9 mouse cellular contexts compared by ENCODE assay signal in the genomic region with DNA sequence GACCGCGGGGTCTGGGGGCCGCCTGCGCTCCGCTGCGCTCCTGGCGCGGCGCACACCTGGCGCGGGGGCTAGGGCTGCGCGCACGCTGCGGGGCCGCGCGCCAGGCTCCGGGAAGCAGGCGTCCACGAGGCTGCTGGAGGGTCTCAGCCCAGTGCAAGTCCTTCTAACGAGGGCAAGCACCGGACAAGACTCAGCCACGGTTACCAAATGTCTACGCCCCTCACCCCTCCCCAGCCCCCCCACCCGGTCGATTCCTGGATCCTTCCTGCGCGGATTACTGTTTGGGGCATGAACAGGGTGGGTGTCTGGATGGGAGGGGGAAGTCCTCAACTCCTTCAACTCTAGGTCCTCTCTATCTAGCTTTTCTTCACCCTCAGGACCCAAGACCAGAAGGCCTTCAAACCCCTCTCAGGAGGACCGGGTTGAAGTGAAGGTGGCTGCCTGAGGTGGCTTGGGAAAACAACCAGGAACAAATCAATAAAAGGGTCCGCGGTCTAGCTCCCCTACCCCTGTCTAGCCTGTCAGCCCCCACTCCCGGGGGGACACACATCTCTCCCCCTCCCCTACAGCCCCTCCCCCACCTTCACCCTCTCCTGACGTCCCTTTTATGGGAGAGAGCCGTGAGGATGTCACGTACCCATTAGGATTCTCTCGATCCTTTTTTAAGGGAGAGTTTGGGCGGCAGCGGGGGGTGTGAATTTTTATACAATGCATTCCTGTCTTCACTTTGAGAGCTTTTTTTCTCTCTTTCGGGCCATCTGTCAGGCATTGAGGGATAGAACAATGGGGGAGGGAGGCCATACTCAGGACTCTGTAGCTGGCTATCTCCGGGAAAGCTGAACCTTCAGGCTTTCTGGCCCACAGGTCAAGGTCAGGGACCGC. TPM values are rescaled to one million over a fixed set of nuclear protein-coding genes. Genes with fewer than 3 reads are reported as not detected.
A peak's percentile ranks its signal among the peaks of the same experiment; 100 is the strongest.
DNase-seq lines count a peak whose midpoint lies in the region; ATAC-seq and TF ChIP-seq lines count a peak whose summit lies in the region.
"Had no signal": no experiment of that assay in that cellular context is flagged by ENCODE, and none has a peak within 500 bp of the region (broad histone marks: within the 10 kb centered on the region; RNA-seq: fewer than 3 reads in every experiment).

Gene Prmt8, minus strand, starts transcription at position 198 of the 882 bp plus-strand sequence.

- peaks cover 58% of the 10 kb centered on the region for H3K27me3 ChIP-seq in heart, embryonic 16.5 days (ENCODE audit: control insufficient read depth, insufficient read depth, low read length)
- H3K27me3 ChIP-seq in hindbrain, embryonic 16.5 days (replicated peaks; ENCODE audit: control insufficient read depth, insufficient read depth, low read length) = no peaks in the 10 kb centered on the region
- peaks cover 12% of the 10 kb centered on the region for H3K27me3 ChIP-seq in stomach, postnatal 0 days (ENCODE audit: control insufficient read depth, insufficient read depth, low read length)

- H3K4me2 ChIP-seq in heart, embryonic 16.5 days (ENCODE audit: low read depth, low read length) = peak within 1 kb of the TSS; percentile 86
- H3K4me2 ChIP-seq in hindbrain, embryonic 16.5 days (ENCODE audit: low read length) = peak within 1 kb of the TSS; percentile 78
- H3K4me2 ChIP-seq in stomach, postnatal 0 days (replicated peaks; ENCODE audit: low read depth) = peak within 1 kb of the TSS; percentile 35

- TF ChIP-seq EP300 in stomach, postnatal 0 days (optimal IDR thresholded peaks at IDR 0.05) = no peak

- no peak for TF ChIP-seq CTCF in cortical plate, adult 2 months (IDR thresholded peaks at IDR 0.05; ENCODE audit: extremely low read depth, insufficient read depth, low read length)
- TF ChIP-seq CTCF in stomach, postnatal 0 days (IDR thresholded peaks at IDR 0.05; ENCODE audit: low read depth) = no peak

- intact Hi-C loops in heart, postnatal 36 days (cut with DNase I) = no loop called here

- ATAC-seq in heart, embryonic 16.5 days (replicated peaks; ENCODE audit: extremely low read depth, insufficient read depth, low FRiP score) = no peak
- ATAC-seq in hindbrain, embryonic 16.5 days = peak; percentile 58
- ATAC-seq in stomach, postnatal 0 days (ENCODE audit: low FRiP score, low TSS enrichment) = no peak
- no peak for ATAC-seq in CD4-positive, CD25-positive, alpha-beta regulatory T cell, adult 4 months

- TF ChIP-seq POLR2A in cortical plate, adult 2 months (IDR thresholded peaks at IDR 0.05; ENCODE audit: extremely low read depth, insufficient read depth, low read length) = no peak

- 1% methylated on average over 40 of the region's 42 CpGs for WGBS in heart, embryonic 16.5 days
- WGBS in hindbrain, embryonic 16.5 days = under 1% methylated on average over 27 of the region's 42 CpGs
- under 1% methylated on average over 38 of the region's 42 CpGs for WGBS in stomach, postnatal 0 days

- peak within 1 kb of the TSS; percentile 50 for H3K4me3 ChIP-seq in heart, embryonic 16.5 days (ENCODE audit: low read length)
- H3K4me3 ChIP-seq in cortical plate, adult 2 months (ENCODE audit: insufficient read depth, low read length) = peak within 1 kb of the TSS; percentile 92
- peak within 1 kb of the TSS; percentile 61 for H3K4me3 ChIP-seq in hindbrain, embryonic 16.5 days (ENCODE audit: low read length)
- peak within 1 kb of the TSS; percentile 20 for H3K4me3 ChIP-seq in stomach, postnatal 0 days (ENCODE audit: low read depth, low read length)

- H3K36me3 ChIP-seq in heart, embryonic 16.5 days (ENCODE audit: control insufficient read depth, insufficient read depth) = no peaks in the 10 kb centered on the region
- no peaks in the 10 kb centered on the region for H3K36me3 ChIP-seq in hindbrain, embryonic 16.5 days (ENCODE audit: control insufficient read depth, insufficient read depth, low read length)
- H3K36me3 ChIP-seq in stomach, postnatal 0 days (ENCODE audit: control insufficient read depth, insufficient read depth, low read length) = no peaks in the 10 kb centered on the region

- no peaks in the 10 kb centered on the region for H3K9me3 ChIP-seq in heart, embryonic 16.5 days (replicated peaks; ENCODE audit: control insufficient read depth, low read length)
- H3K9me3 ChIP-seq in hindbrain, embryonic 16.5 days (ENCODE audit: control insufficient read depth, low read length) = no peaks in the 10 kb centered on the region
- no peaks in the 10 kb centered on the region for H3K9me3 ChIP-seq in stomach, postnatal 0 days (ENCODE audit: control insufficient read depth, low read length)

- no peak within 1 kb of the TSS for H3K27ac ChIP-seq in heart, embryonic 16.5 days (ENCODE audit: low read length)
- H3K27ac ChIP-seq in cortical plate, adult 2 months (ENCODE audit: insufficient read depth, low read length) = peak within 1 kb of the TSS; percentile 98
- peak within 1 kb of the TSS; percentile 76 for H3K27ac ChIP-seq in hindbrain, embryonic 16.5 days (ENCODE audit: low read depth, low read length)
- no peak within 1 kb of the TSS for H3K27ac ChIP-seq in stomach, postnatal 0 days (replicated peaks)

- H3K9ac ChIP-seq in heart, embryonic 16.5 days (ENCODE audit: low read length) = no peak within 1 kb of the TSS
- peak within 1 kb of the TSS; percentile 58 for H3K9ac ChIP-seq in hindbrain, embryonic 16.5 days (ENCODE audit: low read depth, low read length)
- H3K9ac ChIP-seq in stomach, postnatal 0 days (ENCODE audit: low read length) = no peak within 1 kb of the TSS

- peaks cover 17% of the 10 kb centered on the region for H3K4me1 ChIP-seq in heart, embryonic 16.5 days (ENCODE audit: control insufficient read depth, insufficient read depth, low read length)
- peaks cover 10% of the 10 kb centered on the region for H3K4me1 ChIP-seq in cortical plate, adult 2 months (ENCODE audit: control insufficient read depth, insufficient read depth, low read length)
- peaks cover 35% of the 10 kb centered on the region for H3K4me1 ChIP-seq in hindbrain, embryonic 16.5 days (ENCODE audit: control insufficient read depth, insufficient read depth, low read depth, low read length)
- no peaks in the 10 kb centered on the region for H3K4me1 ChIP-seq in stomach, postnatal 0 days (replicated peaks; ENCODE audit: control insufficient read depth, insufficient read depth)

- DNase-seq in heart, postnatal 36 days = no peak
- peak; percentile 64 for DNase-seq in mesoderm, embryonic 11.5 days (ENCODE audit: low read depth, low spot score)
- no peak for DNase-seq in stomach, postnatal 0 days (ENCODE audit: low spot score)
- DNase-seq in Muller cell, postnatal 12 days (ENCODE audit: inconsistent ontology term) = no peak

RNA-seq across cellular contexts. Expression of gene Prmt8, which starts in this region (rescaled TPM):
- polyA plus RNA-seq in heart, embryonic 16.5 days (2015; fragmentation: Nextera tagmentation; extraction: Ambion mirVana) = 0.07 TPM in 1 of 2 replicates, not detected in the other
- not detected for total RNA-seq in heart, postnatal 36 days (2021)
- polyA plus RNA-seq in cortical plate, adult 2 months (2012; rRNA removed) = 67.5 and 67.6 TPM in 2 replicates
- 35.2 and 37.0 TPM in 2 replicates for polyA plus RNA-seq in hindbrain, embryonic 16.5 days (2015; fragmentation: Nextera tagmentation; extraction: Ambion mirVana)
- 0.12 TPM in 1 of 2 replicates, not detected in the other for polyA plus RNA-seq in stomach, postnatal 0 days (2015; fragmentation: Nextera tagmentation; extraction: Ambion mirVana)
- polyA plus RNA-seq in CD4-positive, CD25-positive, alpha-beta regulatory T cell, adult 4 months (2017; shearing (Covaris generic)) = not detected
- total RNA-seq: CH12.LX had no signal

Comparison
In these comparisons a context has a peak if more than half of its experiments do, and no peak if none do; other contexts are left out.
1. RNA of gene Prmt8 (polyA plus RNA-seq): 67.5 to 67.6 TPM in cortical plate, adult 2 months and 35.2 to 37.0 TPM in hindbrain, embryonic 16.5 days; 0.12 TPM in stomach, postnatal 0 days, 0.07 TPM in heart, embryonic 16.5 days and not detected in CD4-positive, CD25-positive, alpha-beta regulatory T cell, adult 4 months; every median in the first group is over 10 times any median in the second.
2. H3K27ac ChIP-seq: peak in cortical plate, adult 2 months (single experiment) and hindbrain, embryonic 16.5 days (single experiment); none in heart, embryonic 16.5 days (single experiment) and stomach, postnatal 0 days (single experiment).
3. H3K4me2 ChIP-seq: peak in every context shown above with its lines; median percentile 86 in heart, embryonic 16.5 days; 78 in hindbrain, embryonic 16.5 days; 35 in stomach, postnatal 0 days.
4. H3K4me3 ChIP-seq: peak in every context shown above with its lines; median percentile 92 in cortical plate, adult 2 months; 61 in hindbrain, embryonic 16.5 days; 50 in heart, embryonic 16.5 days; 20 in stomach, postnatal 0 days.